Mouse (Mus musculus): Measurements from ENCODE around the gene Srsf5.
"Not testable (repeated sequence)": the region's sequence is repeated elsewhere in the genome, so short reads cannot be mapped to it uniquely, and the experiment has no call there.

Gene Srsf5

DNA sequence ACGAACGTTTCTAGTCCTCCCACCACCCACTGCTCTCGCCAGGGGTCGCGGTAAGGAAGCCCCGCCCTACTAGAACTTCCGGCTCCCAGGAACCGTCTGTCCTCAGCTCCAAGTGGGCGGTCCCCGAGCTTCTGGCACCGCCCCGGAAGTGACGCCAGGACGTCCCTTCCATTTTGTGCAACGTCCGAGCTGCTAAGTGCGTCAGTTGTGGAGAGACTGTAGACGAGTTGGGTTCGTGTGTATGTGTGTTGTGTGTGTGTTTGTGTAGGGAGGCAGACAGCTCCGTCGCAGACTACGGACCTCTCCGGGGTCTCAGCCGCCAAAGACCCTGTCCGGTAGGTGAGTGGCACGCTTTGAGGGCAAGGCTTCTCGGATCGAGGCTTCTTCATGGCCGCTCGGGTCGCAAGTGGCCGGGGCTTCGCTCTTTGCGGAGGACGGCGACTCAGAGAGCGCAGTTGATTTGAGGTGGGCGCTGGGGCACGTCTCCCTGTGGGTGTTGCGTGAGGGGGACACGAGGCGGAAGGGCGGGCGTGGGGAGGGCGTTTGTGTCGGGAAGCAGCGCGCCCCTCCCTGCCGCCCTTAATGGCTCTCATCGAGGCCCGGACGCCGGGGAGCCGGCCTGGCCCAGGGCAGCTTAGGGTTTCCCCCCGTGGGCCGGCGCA, at the start of gene Srsf5:
Srsf5 (plus strand) TSS at position 171 of the 662 bp plus-strand sequence.
- DNase-seq (ENCODE audit: extremely low read depth, low read depth), result peak; percentile 87

GRCm38 (mm10) chr12:80909631-80910030, 35.7 kb upstream of the Srsf5 start:
- DNase-seq (ENCODE audit: extremely low read depth, low read depth), result no peak

GRCm38 (mm10) chr12:80917764-80918163, 27.5 kb upstream of the Srsf5 start:
- DNase-seq (ENCODE audit: extremely low read depth, low read depth), result peak; percentile 25

DNA sequence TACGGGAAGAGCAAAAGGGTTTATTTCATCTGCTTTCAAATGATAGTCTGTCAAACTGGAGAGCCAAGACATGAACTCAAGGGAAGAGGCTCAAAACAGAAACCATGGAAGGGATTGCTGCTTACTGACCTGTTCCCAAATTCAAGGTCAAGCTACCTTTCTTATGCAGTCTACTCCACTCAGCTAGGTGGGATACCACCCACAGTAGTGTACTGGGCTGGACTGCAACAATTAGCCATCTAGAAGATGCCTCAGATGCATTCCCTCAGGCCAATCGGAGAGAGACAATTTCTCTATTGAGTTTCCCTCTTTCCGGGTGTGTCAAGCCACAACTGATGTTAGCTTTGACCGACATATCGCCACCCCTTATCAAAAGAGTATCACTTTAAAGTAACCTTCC, 24.0 kb upstream of the Srsf5 start:
- DNase-seq (ENCODE audit: extremely low read depth, low read depth), result no peak

DNA sequence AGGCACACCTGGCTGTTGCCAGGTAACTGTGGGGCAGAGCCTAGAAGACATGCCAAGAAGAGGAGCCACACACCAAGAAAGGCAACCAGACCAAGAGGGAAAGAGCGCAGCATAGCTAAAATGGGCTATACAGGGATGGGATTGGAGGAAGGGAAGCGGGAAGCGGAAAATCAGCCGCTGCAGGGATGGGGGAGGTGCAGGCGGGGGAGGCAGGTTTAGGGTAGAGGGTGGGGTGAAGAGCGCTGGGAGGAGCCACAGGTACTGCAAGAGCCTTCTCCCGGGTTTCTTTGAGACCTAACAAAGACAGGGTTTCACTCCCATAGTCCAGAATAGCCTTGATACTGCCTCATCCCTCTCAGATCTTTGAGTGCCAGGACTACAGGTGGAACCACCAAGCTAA, 22.4 kb upstream of the Srsf5 start:
- no peak for DNase-seq (ENCODE audit: extremely low read depth, low read depth)

DNA sequence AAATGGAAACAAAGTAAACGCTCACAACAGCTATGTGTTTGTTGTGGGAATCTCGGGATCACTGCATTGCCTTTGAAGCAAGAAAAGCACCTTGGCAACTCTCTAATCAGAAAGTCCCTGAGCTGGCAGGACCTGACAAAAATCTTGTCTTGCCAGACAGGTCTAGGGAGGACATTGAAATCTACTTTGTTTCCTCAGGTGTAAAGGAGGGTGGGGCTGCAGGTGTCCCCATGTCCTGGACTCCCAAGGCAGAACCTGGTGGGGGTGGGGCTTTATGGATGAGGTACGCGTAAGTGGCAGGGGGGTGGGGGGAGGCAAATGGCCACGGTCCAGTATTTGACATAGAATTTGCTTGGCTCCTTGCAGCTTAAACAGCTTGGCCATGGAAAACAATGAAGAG, 21.7 kb upstream of the Srsf5 start:
- no peak for DNase-seq (ENCODE audit: extremely low read depth, low read depth)

DNA sequence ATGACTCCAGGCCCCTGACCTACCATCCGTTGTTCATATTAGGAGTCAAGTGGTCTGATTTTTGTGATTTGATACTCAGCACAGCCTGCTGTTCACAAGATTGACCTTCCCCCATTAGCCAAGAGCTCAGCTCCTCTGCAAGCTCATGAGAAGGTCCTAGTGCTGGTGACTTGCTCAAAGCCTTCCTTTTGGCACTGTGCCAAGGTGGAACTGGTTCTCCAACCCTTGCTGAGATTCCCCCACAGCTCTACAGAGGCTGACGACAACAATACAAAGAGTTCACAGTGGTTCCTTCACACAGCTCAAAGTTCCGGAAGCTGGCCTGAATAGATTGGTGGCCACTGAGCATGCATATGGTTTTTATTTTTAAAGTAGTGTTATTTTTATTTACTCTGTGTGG, 21.1 kb upstream of the Srsf5 start:
- DNase-seq (ENCODE audit: extremely low read depth, low read depth), result no peak

DNA sequence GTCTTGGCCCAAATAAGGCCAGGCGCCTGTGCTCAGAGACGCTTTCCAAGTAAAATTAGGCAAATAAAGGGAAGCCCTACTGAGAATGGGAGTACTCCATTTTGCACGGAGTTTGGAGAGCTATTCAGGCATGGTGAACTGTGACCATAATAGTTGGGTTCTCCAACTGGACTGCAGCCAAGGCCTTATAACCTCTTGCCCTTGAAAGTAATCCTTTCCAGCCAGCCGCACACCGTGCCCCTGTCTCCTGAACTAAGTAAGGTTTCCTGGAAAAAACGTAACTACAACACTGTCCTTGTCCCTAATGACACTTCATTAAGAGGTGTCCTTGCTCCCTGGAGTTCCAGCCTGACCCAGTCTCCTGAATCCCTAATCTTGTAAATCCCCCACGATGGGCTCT, 19.4 kb upstream of the Srsf5 start:
- no peak for DNase-seq (ENCODE audit: extremely low read depth, low read depth)

GRCm38 (mm10) chr12:80926550-80926949, 18.8 kb upstream of the Srsf5 start:
- no peak for DNase-seq (ENCODE audit: extremely low read depth, low read depth)

- DNase-seq (ENCODE audit: extremely low read depth, low read depth), result no peak
Observed at GRCm38 (mm10) chr12:80927518-80927917, 17.8 kb upstream of the Srsf5 start.

DNA sequence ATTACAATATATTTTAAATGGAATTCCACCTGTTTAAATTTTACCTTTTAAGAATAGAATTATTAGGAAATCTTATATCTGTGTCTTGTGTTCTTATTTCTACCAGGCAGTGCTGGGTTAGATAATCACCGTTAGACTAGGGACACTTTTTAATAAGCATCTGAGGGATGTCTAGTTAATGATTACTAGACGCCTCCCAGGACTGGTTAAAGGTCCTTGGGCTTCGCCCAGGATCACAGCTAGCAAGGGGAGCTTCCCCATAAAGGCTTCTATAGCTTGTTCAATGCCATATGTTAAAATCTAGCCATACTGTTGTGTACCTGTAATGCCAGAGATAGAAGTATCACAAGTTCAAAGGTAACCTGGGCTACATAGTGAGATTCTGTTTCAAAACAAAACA, 16.4 kb upstream of the Srsf5 start:
- no peak for DNase-seq (ENCODE audit: extremely low read depth, low read depth)

GRCm38 (mm10) chr12:80930141-80930540, 15.2 kb upstream of the Srsf5 start:
- no peak for DNase-seq (ENCODE audit: extremely low read depth, low read depth)

- DNase-seq (ENCODE audit: extremely low read depth, low read depth), result no peak
Observed at GRCm38 (mm10) chr12:80931402-80932140, 13.7 kb upstream of the Srsf5 start.

DNA sequence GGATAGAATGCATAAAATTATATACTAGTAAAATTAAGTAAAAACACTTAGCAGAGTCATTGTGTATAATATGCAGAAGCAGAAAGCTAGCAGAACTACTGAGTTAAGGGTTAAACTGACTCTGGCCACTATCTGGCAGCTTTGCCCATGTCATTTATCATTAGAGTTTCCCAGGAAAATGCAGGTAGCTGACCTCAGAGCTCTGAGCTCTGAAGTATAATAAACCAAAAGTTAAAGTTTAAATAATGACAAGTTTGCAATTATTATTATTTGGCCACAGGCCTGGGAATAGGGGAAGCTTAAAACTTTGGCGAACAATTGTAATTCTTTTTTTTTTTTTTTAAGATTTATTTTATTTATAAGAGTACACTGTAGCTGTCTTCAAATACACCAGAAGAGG, 12.4 kb upstream of the Srsf5 start:
- no peak for DNase-seq (ENCODE audit: extremely low read depth, low read depth)

DNA sequence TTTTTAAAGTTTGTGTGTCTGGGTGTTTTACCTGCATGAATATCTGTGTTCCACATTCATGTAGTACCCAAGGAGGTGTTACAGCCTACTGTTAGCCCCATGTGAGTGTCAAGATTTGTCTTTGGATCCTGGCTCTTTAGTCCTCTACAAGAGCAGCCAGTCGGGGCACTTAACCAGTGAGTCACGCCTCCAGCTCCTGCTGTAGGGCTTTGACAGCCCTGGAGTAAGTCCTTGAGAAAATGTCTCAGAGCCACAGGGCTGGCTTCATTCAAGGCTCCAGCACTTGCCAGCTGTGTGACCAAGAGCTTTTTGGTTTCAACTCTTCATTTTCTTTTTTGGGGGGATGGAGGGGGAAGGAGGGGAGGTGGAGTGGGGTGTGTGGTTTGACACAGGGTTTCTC, 8.6 kb upstream of the Srsf5 start:
- no peak for DNase-seq (ENCODE audit: extremely low read depth, low read depth)

DNA sequence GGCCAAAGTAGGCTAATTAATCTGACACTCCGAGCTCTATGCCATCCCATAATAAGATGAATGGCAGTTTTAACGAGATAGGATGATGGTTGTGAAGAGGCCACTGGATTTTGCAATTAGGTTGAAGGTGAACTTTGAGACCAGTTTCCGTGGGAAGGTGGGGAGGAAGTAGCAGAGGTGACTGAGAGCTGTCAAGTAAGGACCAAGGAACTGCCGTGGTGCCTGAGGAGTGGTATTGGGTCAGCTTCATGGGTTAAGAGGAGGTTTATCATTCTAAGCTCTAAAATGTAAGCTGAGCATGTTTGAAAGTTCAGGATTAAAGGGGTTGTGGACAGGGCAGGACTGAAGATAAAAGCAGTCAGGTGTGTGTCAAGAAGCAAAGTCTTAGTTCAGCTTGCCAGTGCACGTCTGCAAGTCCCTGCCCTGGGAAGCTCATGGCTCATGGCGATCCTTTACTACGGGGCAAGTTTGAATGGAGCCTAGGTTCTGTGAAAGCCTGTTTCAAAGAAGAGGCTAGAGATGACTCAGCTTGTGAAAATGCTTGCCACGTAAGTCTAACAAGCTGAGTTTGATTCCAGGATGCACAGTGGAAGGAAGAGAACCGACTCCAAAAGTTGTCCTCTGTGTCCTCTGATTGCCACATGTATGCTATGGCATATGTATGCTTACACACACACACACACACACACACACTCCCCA, 7.8 kb upstream of the Srsf5 start:
- DNase-seq (ENCODE audit: extremely low read depth, low read depth), result no peak

GRCm38 (mm10) chr12:80938642-80939041, 6.7 kb upstream of the Srsf5 start:
- peak; percentile 94 for DNase-seq (ENCODE audit: extremely low read depth, low read depth)

GRCm38 (mm10) chr12:80939165-80939564, 6.1 kb upstream of the Srsf5 start:
- no peak for DNase-seq (ENCODE audit: extremely low read depth, low read depth)

GRCm38 (mm10) chr12:80941886-80942285, 3.4 kb upstream of the Srsf5 start:
- DNase-seq (ENCODE audit: extremely low read depth, low read depth), result no peak

DNA sequence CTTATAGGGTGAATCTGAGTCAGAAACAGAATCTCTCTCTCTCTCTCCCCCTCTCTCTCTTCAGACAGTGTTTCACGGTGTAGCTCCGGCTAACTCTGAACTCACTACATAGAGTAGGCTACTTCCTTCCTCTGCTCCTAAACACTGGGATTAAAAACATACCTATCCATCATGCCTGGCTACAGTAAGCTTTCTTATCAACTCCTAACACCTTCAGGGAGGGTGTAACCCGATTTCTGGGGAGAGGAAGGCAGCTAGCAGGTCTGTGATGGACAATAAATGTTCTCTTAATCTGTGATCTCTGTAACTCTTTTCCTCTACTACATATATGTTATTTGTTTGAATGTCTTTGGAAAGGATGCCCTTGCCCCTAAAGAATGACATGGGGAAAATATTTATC, 1.9 kb upstream of the Srsf5 start:
- DNase-seq (ENCODE audit: extremely low read depth, low read depth), result peak; percentile 76

- DNase-seq (ENCODE audit: extremely low read depth, low read depth), result no peak
Observed at GRCm38 (mm10) chr12:80944204-80944603, 1.1 kb upstream of the Srsf5 start.

GRCm38 (mm10) chr12:80944963-80945333, 356 bp upstream of the Srsf5 start:
- DNase-seq (ENCODE audit: extremely low read depth, low read depth), result not testable (repeated sequence)

DNA sequence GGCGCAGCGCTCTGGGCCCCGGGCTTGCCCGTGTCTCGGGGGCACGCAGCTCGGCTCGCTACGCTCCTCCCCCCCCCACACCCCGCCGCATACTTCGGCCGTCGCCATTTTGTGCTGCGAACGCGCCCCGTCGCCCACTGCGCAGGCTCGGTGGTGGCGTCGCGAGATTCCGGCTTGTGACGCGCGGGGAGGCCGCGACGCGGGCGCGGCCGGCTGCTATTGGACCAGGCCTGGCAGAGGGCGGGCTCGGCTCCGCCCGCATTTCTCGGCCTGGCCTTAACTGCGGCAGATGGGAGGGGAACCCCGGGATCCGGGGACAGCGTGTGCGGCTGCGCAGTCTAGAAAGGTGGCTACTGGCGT, 672 bp downstream of the Srsf5 start:
- peak; percentile 80 for DNase-seq (ENCODE audit: extremely low read depth, low read depth)

Measured in MEL-GATA-1-ER (cell line).